Mouse (Mus musculus) G1E (cell line): Measurements from ENCODE around the gene Pygm.

ENCODE experiments used
- CTCF ChIP-seq: IDR thresholded peaks from 2 replicates; pipeline ENCODE4 v1.5.1; 2012; ENCODE audit warnings: low read depth, low read length, inconsistent platforms, mixed read lengths
- GATA1 ChIP-seq: IDR thresholded peaks from 2 replicates; pipeline ENCODE4 v1.6.1; 2012; ENCODE audit warnings: borderline replicate concordance, low read length, inconsistent platforms, mixed read lengths
- GATA2 ChIP-seq: IDR thresholded peaks from 2 replicates; pipeline ENCODE4 v1.6.1; 2012; ENCODE audit warnings: low read depth, low read length, inconsistent platforms, borderline replicate concordance
- POLR2AphosphoS5 ChIP-seq: IDR thresholded peaks from 2 replicates; pipeline ENCODE4 v1.6.1; 2012; ENCODE audit warnings: low read depth, low read length, inconsistent platforms; ENCODE audit not compliant: insufficient replicate concordance
- TAL1 ChIP-seq: conservative IDR thresholded peaks from 2 replicates; pipeline ENCODE4 v1.6.1; 2012; ENCODE audit warnings: low read depth, low read length, inconsistent platforms, mixed read lengths

GRCm38 (mm10) chr19:6341453-6342077 lies 42.6 kb upstream of the Pygm start:
- no peak for TF ChIP-seq CTCF
- TF ChIP-seq TAL1 = no peak
- no peak for TF ChIP-seq GATA1
- TF ChIP-seq POLR2AphosphoS5 = no peak
- no peak for TF ChIP-seq GATA2
